Mouse (Mus musculus): ENCODE results near the gene Gm15737.

GRCm38 (mm10) chr6:92904037-92904436 is 34.9 kb downstream of the Gm15737 start:
- TF ChIP-seq CEBPB (IDR thresholded peaks at IDR 0.05; ENCODE audit: insufficient read depth, poor library complexity, severe bottlenecking) (no peak), POLR2A (IDR thresholded peaks at IDR 0.05; ENCODE audit: insufficient read length, low read depth) (no peak), SRF (IDR thresholded peaks at IDR 0.05; ENCODE audit: control insufficient read depth, insufficient read length, low read depth) (no peak), E2F4 (IDR thresholded peaks at IDR 0.05; ENCODE audit: insufficient read depth) (no peak), USF1 (IDR thresholded peaks at IDR 0.05; ENCODE audit: low read depth) (no peak), POLR2AphosphoS2 (IDR thresholded peaks at IDR 0.05; ENCODE audit: insufficient read length, low read depth) (no peak)

Data from myocyte (in vitro differentiated cells).